Mouse (Mus musculus) stomach, embryonic 14.5 days (tissue): ENCODE results near the gene Vps4a. TPM values are rescaled to one million over a fixed set of nuclear protein-coding genes. Genes with fewer than 3 reads are reported as not detected.

ENCODE experiments used
- ATAC-seq: fragments of 200-750 bp; cut with Nextera tagmentation; 2 replicates; pipeline ENCODE4 v1.8.0; 2017; ENCODE audit warnings: low read depth, moderate TSS enrichment; ENCODE audit not compliant: insufficient number of reproducible peaks, insufficient read depth, low FRiP score
- H3K27ac ChIP-seq: fragments of 300-500 bp; sonication (generic); 2 replicates; pipeline ENCODE4 v1.5.1; 2014; ENCODE audit warnings: mild to moderate bottlenecking, low read length, moderate library complexity, mixed read lengths
- H3K27me3 ChIP-seq: fragments of 300-500 bp; sonication (generic); 2 replicates; pipeline ENCODE4 v1.6.1; 2014; ENCODE audit warnings: low read length, control low read depth, mixed read lengths; ENCODE audit not compliant: control insufficient read depth, insufficient read depth
- H3K36me3 ChIP-seq: fragments of 300-500 bp; sonication (generic); 2 replicates; pipeline ENCODE4 v1.6.1; 2014; ENCODE audit warnings: mild to moderate bottlenecking, control low read depth, low read length, moderate library complexity, mixed read lengths; ENCODE audit not compliant: control insufficient read depth, insufficient read depth
- H3K4me1 ChIP-seq: fragments of 300-500 bp; sonication (generic); 2 replicates; pipeline ENCODE4 v1.6.1; 2014; ENCODE audit warnings: low read length, control low read depth, mixed read lengths; ENCODE audit not compliant: control insufficient read depth, insufficient read depth
- H3K4me2 ChIP-seq: fragments of 300-500 bp; sonication (generic); replicated peaks from 2 replicates; pipeline ENCODE4 v1.6.1; 2014; ENCODE audit warnings: low read depth, low read length, control low read depth
- H3K4me3 ChIP-seq: fragments of 300-500 bp; sonication (generic); 2 replicates; pipeline ENCODE4 v1.5.1; 2014; ENCODE audit warnings: low read depth, low read length, control low read depth
- H3K9ac ChIP-seq: fragments of 300-500 bp; sonication (generic); replicated peaks from 2 replicates; pipeline ENCODE4 v1.6.1; 2014; ENCODE audit warnings: low read depth, mild to moderate bottlenecking, control low read depth, low read length, moderate library complexity, mixed read lengths
- H3K9me3 ChIP-seq: fragments of 300-500 bp; sonication (generic); 2 replicates; pipeline ENCODE4 v1.6.1; 2016; ENCODE audit warnings: low read depth, low read length, control low read depth; ENCODE audit not compliant: control insufficient read depth
- WGBS: fragments of 180-500 bp; shearing (Covaris S2); extraction: QIAGEN DNeasy Blood & Tissue Kit; methylation state at CpG from one replicate; pipeline ENCODE4 v1.1.7; 2014; 5-methylcytosine and 5-hydroxymethylcytosine counted together
- polyA plus RNA-seq: library from polyadenylated mRNA; unstranded; fragments of >200 nt; fragmentation: Nextera tagmentation; extraction: Ambion mirVana; gene quantifications from 2 replicates; pipeline ENCODE4 v1.2.1, GENCODE M21; 2014

Vps4a gene
- polyA plus RNA-seq, 1 experiment from 2014 or later: 66.3 TPM

GRCm38 (mm10) chr8:107085358-107085757 is 54.3 kb downstream of the Vps4a start:
- peaks cover 46% of the 10 kb centered on the region for H3K36me3 ChIP-seq
- ATAC-seq: no peak
- H3K4me2 ChIP-seq: no peak overlapping the region
- 96% methylated on average over 17 of the region's 17 CpGs for WGBS
- no peaks in the 10 kb centered on the region for H3K9me3 ChIP-seq
- no peaks in the 10 kb centered on the region for H3K27me3 ChIP-seq
- no peaks in the 10 kb centered on the region for H3K4me1 ChIP-seq
- no peak overlapping the region for H3K4me3 ChIP-seq
- no peak overlapping the region for H3K9ac ChIP-seq
- no peak overlapping the region for H3K27ac ChIP-seq

GRCm38 (mm10) chr8:107086018-107086417 is 55.0 kb downstream of the Vps4a start:
- ATAC-seq: no peak
- H3K27me3 ChIP-seq: no peaks in the 10 kb centered on the region
- no peaks in the 10 kb centered on the region for H3K9me3 ChIP-seq
- WGBS: 98% methylated on average over 5 of the region's 5 CpGs
- no peak overlapping the region for H3K4me3 ChIP-seq
- H3K36me3 ChIP-seq: peaks cover 44% of the 10 kb centered on the region
- H3K4me1 ChIP-seq: no peaks in the 10 kb centered on the region
- no peak overlapping the region for H3K4me2 ChIP-seq
- H3K9ac ChIP-seq: no peak overlapping the region
- H3K27ac ChIP-seq: no peak overlapping the region

- ATAC-seq: no peak
- H3K27me3 ChIP-seq: no peaks in the 10 kb centered on the region
- H3K27ac ChIP-seq: no peak overlapping the region
- no peak overlapping the region for H3K9ac ChIP-seq
- 89% methylated on average over 5 of the region's 5 CpGs for WGBS
- H3K9me3 ChIP-seq: no peaks in the 10 kb centered on the region
- no peak overlapping the region for H3K4me3 ChIP-seq
- peaks cover 40% of the 10 kb centered on the region for H3K36me3 ChIP-seq
- no peaks in the 10 kb centered on the region for H3K4me1 ChIP-seq
- H3K4me2 ChIP-seq: no peak overlapping the region
Observed at GRCm38 (mm10) chr8:107088526-107089063, 57.6 kb downstream of the Vps4a start.

- 95% methylated on average over 7 of the region's 7 CpGs for WGBS
- H3K36me3 ChIP-seq: peaks cover 43% of the 10 kb centered on the region
- ATAC-seq: no peak
- H3K4me1 ChIP-seq: no peaks in the 10 kb centered on the region
- no peak overlapping the region for H3K27ac ChIP-seq
- no peak overlapping the region for H3K4me2 ChIP-seq
- H3K9me3 ChIP-seq: no peaks in the 10 kb centered on the region
- no peak overlapping the region for H3K9ac ChIP-seq
- no peaks in the 10 kb centered on the region for H3K27me3 ChIP-seq
- no peak overlapping the region for H3K4me3 ChIP-seq
Observed at GRCm38 (mm10) chr8:107090531-107090930, 59.5 kb downstream of the Vps4a start.

Other genes with a start within 250 kb of the Vps4a start
- 0.48 and 0.54 TPM in 2 replicates for gene Has3, start 161.0 kb upstream of the Vps4a start, polyA plus RNA-seq
- 63.5 and 64.9 TPM in 2 replicates for gene Utp4, start 137.6 kb upstream of the Vps4a start, polyA plus RNA-seq
- gene Sntb2, start 95.5 kb upstream of the Vps4a start, polyA plus RNA-seq: 21.6 and 26.9 TPM in 2 replicates
- gene Pdf, start 17.4 kb downstream of the Vps4a start, polyA plus RNA-seq: 38.8 and 40.4 TPM in 2 replicates
- 31.9 and 36.5 TPM in 2 replicates for gene Cog8, start 25.5 kb downstream of the Vps4a start, polyA plus RNA-seq
- 83.9 and 93.6 TPM in 2 replicates for gene Nip7, start 25.7 kb downstream of the Vps4a start, polyA plus RNA-seq
- 12.6 and 22.5 TPM in 2 replicates for gene Tmed6, start 34.4 kb downstream of the Vps4a start, polyA plus RNA-seq
- 15.8 and 17.6 TPM in 2 replicates for gene Terf2, start 65.3 kb downstream of the Vps4a start, polyA plus RNA-seq
- 89.6 and 105 TPM in 2 replicates for gene Cyb5b, start 119.4 kb downstream of the Vps4a start, polyA plus RNA-seq